Mouse (Mus musculus) heart, postnatal 0 days (tissue): Measurements from ENCODE around the gene Hipk2.

Experiments used
- CTCF ChIP-seq: IDR thresholded peaks from 2 replicates; pipeline ENCODE4 v1.5.1; 2016; ENCODE audit warnings: antibody characterized with exemption, control low read depth, low read depth
- EP300 ChIP-seq: IDR thresholded peaks from 2 replicates; pipeline ENCODE4 v1.6.1; 2016; ENCODE audit warnings: antibody characterized with exemption, low read depth

GRCm38 (mm10) chr6:38846330-38847195, 29.4 kb downstream of the Hipk2 start:
- TF ChIP-seq CTCF (no peak), EP300 (no peak)
